Mouse (Mus musculus) frontal cortex, adult 2 months (tissue): Measurements from ENCODE around the gene Hand2. TPM values are rescaled to one million over a fixed set of nuclear protein-coding genes. Genes with fewer than 3 reads are reported as not detected.

ENCODE experiments used
- DNase-seq, 2 experiments: peaks; one replicate each; pipeline ENCODE4 v3.0.0; 2022; ENCODE audit warnings: low spot score in 1 of 2; ENCODE audit errors: extremely low spot score in 1 of 2
- polyA plus RNA-seq: library from polyadenylated mRNA; depleted of rRNA; stranded (reverse); fragments of >200 nt; gene quantifications from 2 replicates; pipeline ENCODE4 v1.2.3, GENCODE M21; 2012; rRNA removed

Hand2 gene
- 0.04 and 0.38 TPM in 2 replicates for polyA plus RNA-seq

- no peak for DNase-seq
Measured at GRCm38 (mm10) chr8:57320851-57321743, at the start of gene Hand2. Gene Hand2, plus strand, starts transcription at chr8:57320983.

DNA sequence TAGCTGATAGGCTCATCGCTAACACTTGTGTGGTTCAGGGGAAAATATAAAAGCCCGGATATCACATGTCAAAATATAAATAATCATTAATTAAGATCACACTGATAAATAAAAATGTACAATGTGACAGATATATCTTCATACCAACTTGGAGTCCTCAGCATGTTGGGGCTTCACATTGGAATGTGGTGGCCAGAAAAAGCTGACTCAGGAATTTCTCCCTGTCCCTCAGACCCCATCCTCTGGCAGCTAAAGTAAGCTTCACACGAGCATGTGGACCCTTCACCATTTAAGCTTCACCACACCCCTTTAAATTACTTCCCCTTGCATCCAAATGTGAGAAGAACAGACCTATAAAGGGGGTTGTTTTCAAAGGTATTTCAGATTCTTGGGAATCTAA, 47.7 kb upstream of the Hand2 start:
- DNase-seq = no peak

- no peak for DNase-seq
Measured at GRCm38 (mm10) chr8:57293441-57293840, 27.3 kb upstream of the Hand2 start.

- DNase-seq = no peak
Measured at GRCm38 (mm10) chr8:57303513-57303912, 17.3 kb upstream of the Hand2 start.

GRCm38 (mm10) chr8:57304944-57305343, 15.8 kb upstream of the Hand2 start:
- DNase-seq = no peak

GRCm38 (mm10) chr8:57306441-57306840, 14.3 kb upstream of the Hand2 start:
- DNase-seq = no peak

DNA sequence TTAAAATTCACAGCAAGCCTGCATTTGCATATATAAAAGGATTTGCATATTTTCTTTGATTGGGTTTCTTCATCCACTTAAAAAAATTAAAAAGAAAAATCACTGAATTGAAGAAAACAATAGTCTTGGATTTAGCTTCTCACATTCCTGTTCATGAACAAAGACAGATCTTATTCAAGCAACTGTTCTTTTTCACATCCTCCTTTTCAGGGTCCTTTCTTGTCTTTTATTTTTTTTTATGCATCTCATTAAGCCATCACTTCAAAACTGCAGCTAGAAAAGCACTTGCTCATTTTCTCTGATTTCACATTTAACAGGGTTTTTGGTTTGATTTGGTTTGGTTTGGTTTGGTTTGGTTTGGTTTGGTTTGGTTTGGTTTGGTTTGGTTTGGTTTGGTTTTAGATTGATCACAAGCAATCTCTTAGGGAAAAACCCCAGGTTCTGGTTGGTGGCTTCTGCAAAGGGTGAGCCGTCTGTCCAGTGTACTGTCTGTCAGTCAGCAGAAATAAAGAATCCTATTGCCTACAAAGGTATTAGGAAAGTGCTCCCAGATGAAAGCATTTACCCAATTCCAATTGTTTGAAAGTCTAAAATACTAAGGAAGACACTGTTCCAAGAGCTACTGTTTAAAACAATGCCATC, 10.8 kb upstream of the Hand2 start:
- no peak for DNase-seq

- no peak for DNase-seq
Measured at GRCm38 (mm10) chr8:57312031-57312981, 8.5 kb upstream of the Hand2 start.

DNA sequence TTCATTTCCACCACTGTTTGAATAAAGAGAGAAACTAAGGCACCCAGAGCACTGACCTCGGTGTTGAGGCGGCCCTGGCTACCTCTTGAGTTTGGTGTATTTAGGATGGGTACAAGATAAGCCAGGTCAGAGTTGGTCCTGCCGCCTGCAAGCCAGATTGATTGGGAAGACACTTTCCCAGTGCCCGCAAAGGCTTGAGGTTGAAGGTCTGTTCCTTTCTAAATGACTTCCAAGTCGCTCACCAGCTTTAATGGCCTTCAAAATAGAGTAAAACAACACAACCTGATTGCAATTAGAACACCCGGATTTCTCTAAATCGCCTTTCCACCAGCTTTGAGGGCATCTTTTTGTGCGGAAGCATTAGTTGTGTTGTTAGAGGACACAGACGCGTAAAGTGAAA, 7.2 kb upstream of the Hand2 start:
- DNase-seq = no peak

- no peak for DNase-seq
Measured at GRCm38 (mm10) chr8:57314216-57314615, 6.6 kb upstream of the Hand2 start.

GRCm38 (mm10) chr8:57315471-57315870, 5.3 kb upstream of the Hand2 start:
- no peak for DNase-seq

GRCm38 (mm10) chr8:57317107-57317506, 3.7 kb upstream of the Hand2 start:
- DNase-seq = no peak

DNA sequence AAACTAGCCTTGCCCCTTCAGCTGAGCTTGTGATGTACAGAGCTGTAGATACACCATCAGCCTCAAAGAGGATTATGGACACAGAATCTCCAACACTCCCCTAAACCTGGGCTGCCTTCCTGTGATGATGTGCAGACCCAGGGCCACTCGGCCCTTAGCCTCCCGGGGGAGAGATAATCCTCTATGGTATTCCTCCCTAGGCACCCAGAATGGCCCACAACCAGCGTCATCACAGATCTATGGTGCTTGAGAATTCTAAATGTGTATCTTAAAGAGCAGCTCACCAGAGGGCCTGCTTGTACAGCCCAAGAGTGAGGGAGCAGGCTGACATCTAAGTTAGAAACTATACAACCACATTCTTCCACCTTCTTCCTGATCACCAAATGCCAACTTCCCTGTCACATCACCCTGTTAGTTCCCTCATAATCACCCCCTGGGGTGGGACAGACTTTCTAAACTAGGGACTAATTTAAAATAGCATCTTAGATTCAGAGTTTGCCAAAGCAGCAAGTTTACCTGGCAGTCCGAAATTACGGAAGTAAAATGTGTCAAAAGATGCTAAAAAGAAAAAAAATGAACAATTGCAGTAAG, 2.8 kb upstream of the Hand2 start:
- no peak for DNase-seq

DNA sequence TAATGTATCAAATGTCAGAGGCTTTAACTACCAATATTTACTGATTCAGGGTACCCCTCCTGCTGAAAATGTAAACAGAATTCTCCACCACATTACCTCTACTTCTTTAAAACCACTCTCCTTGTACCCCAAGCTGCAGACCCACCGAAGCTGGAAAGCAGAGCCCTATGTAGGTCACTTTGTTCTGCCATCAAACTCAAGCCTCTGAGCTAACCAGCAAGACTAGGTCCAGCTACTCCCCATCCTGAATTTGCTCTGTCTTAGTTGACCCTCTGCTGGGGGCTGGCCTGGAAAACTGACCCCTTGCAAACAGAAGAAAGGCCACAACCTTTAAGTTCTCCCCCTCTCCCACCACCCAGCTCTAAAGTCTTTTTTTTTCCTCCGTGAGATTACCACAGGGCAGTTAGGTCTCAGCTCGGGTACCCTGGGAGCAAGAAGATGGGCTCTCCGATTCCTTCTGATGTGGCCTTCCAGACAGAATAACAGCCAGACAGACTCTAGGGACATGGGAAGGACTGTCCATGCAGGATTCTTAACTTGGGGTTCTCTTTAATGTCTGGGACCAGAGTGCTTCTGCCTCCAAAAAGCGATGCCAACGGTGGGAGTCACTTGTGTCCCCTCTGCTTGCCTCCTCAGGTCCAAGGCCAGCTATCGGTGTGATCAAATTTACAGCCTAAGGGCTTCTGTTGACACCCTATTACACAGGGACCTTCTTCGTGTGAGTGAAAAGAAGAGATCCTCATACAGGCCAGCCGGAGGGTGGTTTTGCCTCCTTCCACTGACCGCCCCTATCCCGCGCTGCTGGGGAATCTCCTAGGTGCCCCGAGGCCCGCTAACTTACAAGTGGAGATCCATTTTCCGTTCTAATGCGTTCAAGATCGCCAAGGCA, 1.4 kb upstream of the Hand2 start:
- no peak for DNase-seq

DNA sequence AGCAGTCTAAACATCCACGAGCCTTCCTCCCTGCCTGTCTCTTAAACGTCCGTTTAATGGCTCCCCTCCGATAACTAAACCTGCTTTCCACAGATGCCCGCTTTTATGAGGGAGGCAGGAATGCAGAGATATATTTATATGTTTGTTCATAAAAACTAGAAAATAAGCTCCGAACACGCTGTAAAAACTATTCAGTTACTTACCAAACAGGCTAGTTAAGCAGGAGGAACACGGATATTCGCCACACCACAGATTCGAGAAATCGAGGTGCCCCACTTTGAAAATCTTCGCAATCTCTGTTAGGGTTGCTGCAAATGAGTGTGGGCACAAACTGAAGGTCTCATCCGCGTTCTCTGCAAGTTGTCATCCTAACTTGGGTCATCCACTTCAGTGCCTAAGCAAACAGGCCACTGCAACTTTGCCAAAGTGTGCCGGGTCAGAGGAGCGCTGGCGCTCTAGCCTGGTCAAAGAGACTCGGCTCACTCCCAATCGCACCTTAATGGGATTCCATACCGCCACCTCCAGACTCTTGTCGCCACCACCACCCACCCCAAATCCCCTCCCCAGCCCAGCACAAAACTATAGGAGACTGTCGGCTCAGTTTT, 700 bp upstream of the Hand2 start:
- no peak for DNase-seq

- no peak for DNase-seq
Measured at GRCm38 (mm10) chr8:57321898-57322895, 1.4 kb downstream of the Hand2 start.

DNA sequence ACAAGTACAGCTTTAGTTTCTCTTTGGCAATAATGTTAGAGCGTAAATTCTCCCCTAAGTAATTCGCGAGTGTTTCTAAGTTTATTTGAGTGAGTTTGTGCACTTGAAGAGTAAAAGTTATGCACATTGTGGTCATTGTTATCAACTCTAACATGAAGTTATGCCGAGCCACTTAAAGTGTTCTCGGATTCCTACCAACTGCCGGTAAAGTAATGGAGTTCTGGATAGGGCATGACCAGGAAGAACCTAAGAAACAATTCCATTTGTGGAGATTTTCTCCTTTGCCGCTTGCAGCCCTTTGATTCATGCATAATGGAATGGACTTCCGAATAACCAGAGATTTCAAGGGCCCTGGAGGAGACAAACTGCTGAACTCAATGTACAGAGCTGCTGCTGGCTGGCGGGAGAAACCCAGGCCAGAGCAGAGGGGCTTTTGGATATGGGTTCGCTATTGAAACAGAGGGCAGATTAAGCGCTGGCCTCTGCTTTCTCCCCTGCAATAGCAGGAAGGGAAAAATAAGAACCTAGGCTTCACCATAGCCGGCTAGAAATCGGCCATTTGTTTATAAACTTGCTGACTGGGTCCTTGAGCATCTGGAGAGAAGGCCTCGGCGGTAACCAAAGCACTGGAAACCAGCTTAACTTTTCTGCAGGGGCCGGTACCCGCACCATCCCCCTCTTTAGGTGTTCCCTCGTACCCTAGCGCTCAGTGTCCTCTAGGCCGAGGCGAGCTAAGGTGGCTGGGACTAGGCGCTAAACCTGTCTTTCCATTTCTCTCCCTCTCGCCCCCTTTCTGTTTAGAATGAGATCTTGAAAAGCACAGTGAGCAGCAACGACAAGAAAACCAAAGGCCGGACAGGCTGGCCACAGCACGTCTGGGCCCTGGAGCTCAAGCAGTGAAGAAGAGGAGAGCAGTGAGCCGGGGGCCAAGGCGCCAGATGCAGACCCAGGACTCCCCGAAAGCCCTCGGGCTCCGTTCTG, 2.5 kb downstream of the Hand2 start:
- DNase-seq = no peak
